Mouse (Mus musculus): ENCODE results near the gene Hnrnpl. TPM values are rescaled to one million over a fixed set of nuclear protein-coding genes. Genes with fewer than 3 reads are reported as not detected.

Hnrnpl gene
- 254 and 264 TPM in 2 replicates for polyA plus RNA-seq (2015; fragmentation: Nextera tagmentation; extraction: Ambion mirVana)

- Histone ChIP-seq H3K36me3 (peaks cover 16% of the 10 kb centered on the region), H3K9ac (peak within 1 kb of the TSS; percentile 91), H3K4me1 (peaks cover 43% of the 10 kb centered on the region), H3K4me3 (peak within 1 kb of the TSS; percentile 89), H3K9me3 (no peaks in the 10 kb centered on the region), H3K27me3 (no peaks in the 10 kb centered on the region), H3K4me2 (peak within 1 kb of the TSS; percentile 86), H3K27ac (peak within 1 kb of the TSS; percentile 100)
- peak; percentile 16 for ATAC-seq (ENCODE audit: borderline replicate concordance, extremely low read depth, low FRiP score, low TSS enrichment)
- WGBS, result 1% methylated on average over 35 of the region's 35 CpGs
Observed at GRCm38 (mm10) chr7:28808221-28808941, at the start of gene Hnrnpl. TSS of gene Hnrnpl (plus strand) at chr7:28808541.

GRCm38 (mm10) chr7:28758623-28759022 is 49.7 kb upstream of the Hnrnpl start:
- H3K36me3 ChIP-seq, result peaks cover 25% of the 10 kb centered on the region; the same call in 1 of the 2 replicates
- no peak overlapping the region for H3K9ac ChIP-seq
- WGBS, result 87% methylated on average over 13 of the region's 13 CpGs
- peaks cover 15% of the 10 kb centered on the region for H3K27me3 ChIP-seq
- H3K27ac ChIP-seq, result no peak overlapping the region
- 0 out of 2 replicates have a peak, but pooled peaks cover 7% of the 10 kb centered on the region for H3K4me1 ChIP-seq
- H3K4me2 ChIP-seq, result no peak overlapping the region
- H3K9me3 ChIP-seq, result no peaks in the 10 kb centered on the region
- no peak overlapping the region for H3K4me3 ChIP-seq
- no peak for ATAC-seq (ENCODE audit: borderline replicate concordance, extremely low read depth, low FRiP score, low TSS enrichment)

GRCm38 (mm10) chr7:28761907-28762306 is 46.4 kb upstream of the Hnrnpl start:
- H3K4me2 ChIP-seq, result no peak overlapping the region
- no peak for ATAC-seq (ENCODE audit: borderline replicate concordance, extremely low read depth, low FRiP score, low TSS enrichment)
- no peak overlapping the region for H3K27ac ChIP-seq
- no peak overlapping the region for H3K4me3 ChIP-seq
- H3K4me1 ChIP-seq, result peaks cover 8% of the 10 kb centered on the region
- WGBS, result 84% methylated on average over 9 of the region's 9 CpGs
- H3K27me3 ChIP-seq, result no peaks in the 10 kb centered on the region
- peaks cover 25% of the 10 kb centered on the region; the same call in 1 of the 2 replicates for H3K36me3 ChIP-seq
- H3K9ac ChIP-seq, result no peak overlapping the region
- H3K9me3 ChIP-seq, result no peaks in the 10 kb centered on the region

- Histone ChIP-seq H3K4me1 (peaks cover 16% of the 10 kb centered on the region), H3K9ac (no peak overlapping the region), H3K27ac (no peak overlapping the region), H3K9me3 (no peaks in the 10 kb centered on the region), H3K27me3 (no peaks in the 10 kb centered on the region), H3K36me3 (peaks cover 16% of the 10 kb centered on the region; the same call in 1 of the 2 replicates), H3K4me3 (peak overlapping the region; percentile 70), H3K4me2 (peak overlapping the region; percentile 63)
- no peak for ATAC-seq (ENCODE audit: borderline replicate concordance, extremely low read depth, low FRiP score, low TSS enrichment)
- 76% methylated on average over 6 of the region's 6 CpGs for WGBS
Observed at GRCm38 (mm10) chr7:28765211-28765610, 43.1 kb upstream of the Hnrnpl start.

GRCm38 (mm10) chr7:28766173-28766879 is 42.0 kb upstream of the Hnrnpl start, which contains the start of gene Sirt2:
TSS of gene Sirt2 (plus strand) at chr7:28766735.
- Histone ChIP-seq H3K4me1 (peaks cover 16% of the 10 kb centered on the region), H3K9ac (peak within 1 kb of the TSS; percentile 59), H3K27me3 (no peaks in the 10 kb centered on the region), H3K4me3 (peak within 1 kb of the TSS; percentile 70), H3K4me2 (peak within 1 kb of the TSS; percentile 63), H3K36me3 (peaks cover 10% of the 10 kb centered on the region; the same call in 1 of the 2 replicates), H3K27ac (no peak within 1 kb of the TSS), H3K9me3 (no peaks in the 10 kb centered on the region)
- ATAC-seq (ENCODE audit: borderline replicate concordance, extremely low read depth, low FRiP score, low TSS enrichment), result peak; percentile 99
- WGBS, result under 1% methylated on average over 45 of the region's 45 CpGs

GRCm38 (mm10) chr7:28766910-28767309 is 41.4 kb upstream of the Hnrnpl start:
- H3K9ac ChIP-seq, result peak overlapping the region; percentile 49
- H3K36me3 ChIP-seq, result peaks cover 4% of the 10 kb centered on the region; the same call in 1 of the 2 replicates
- WGBS, result 5% methylated on average over 14 of the region's 14 CpGs
- H3K4me3 ChIP-seq, result peak overlapping the region; percentile 70
- H3K4me2 ChIP-seq, result peak overlapping the region; percentile 59
- ATAC-seq (ENCODE audit: borderline replicate concordance, extremely low read depth, low FRiP score, low TSS enrichment), result no peak
- H3K9me3 ChIP-seq, result no peaks in the 10 kb centered on the region
- no peaks in the 10 kb centered on the region for H3K27me3 ChIP-seq
- peaks cover 16% of the 10 kb centered on the region for H3K4me1 ChIP-seq
- no peak overlapping the region for H3K27ac ChIP-seq

- Histone ChIP-seq H3K27me3 (no peaks in the 10 kb centered on the region), H3K4me3 (peak within 1 kb of the TSS; percentile 70), H3K4me2 (peak within 1 kb of the TSS; percentile 63), H3K27ac (no peak within 1 kb of the TSS), H3K9ac (peak within 1 kb of the TSS; percentile 49), H3K4me1 (peaks cover 16% of the 10 kb centered on the region), H3K9me3 (no peaks in the 10 kb centered on the region), H3K36me3 (no peaks in the 10 kb centered on the region)
- 52% methylated on average over 7 of the region's 7 CpGs for WGBS
- ATAC-seq (ENCODE audit: borderline replicate concordance, extremely low read depth, low FRiP score, low TSS enrichment), result no peak
Observed at GRCm38 (mm10) chr7:28767462-28767965, 40.8 kb upstream of the Hnrnpl start, which contains the start of gene Nfkbib. TSS of gene Nfkbib (minus strand) at chr7:28767512.

GRCm38 (mm10) chr7:28769414-28769958 is 38.9 kb upstream of the Hnrnpl start:
- H3K9ac ChIP-seq, result no peak overlapping the region

GRCm38 (mm10) chr7:28770309-28770708 is 38.0 kb upstream of the Hnrnpl start:
- H3K36me3 ChIP-seq, result no peaks in the 10 kb centered on the region; the same call in 1 of the 2 replicates

More at GRCm38 (mm10) chr7:28769414-28769958, 38.9 kb upstream of the Hnrnpl start:
- peaks cover 16% of the 10 kb centered on the region for H3K4me1 ChIP-seq
- 88% methylated on average over 9 of the region's 9 CpGs for WGBS
- ATAC-seq (ENCODE audit: borderline replicate concordance, extremely low read depth, low FRiP score, low TSS enrichment), result no peak
- no peak overlapping the region for H3K4me3 ChIP-seq
- no peaks in the 10 kb centered on the region for H3K27me3 ChIP-seq
- H3K36me3 ChIP-seq, result no peaks in the 10 kb centered on the region; the same call in 1 of the 2 replicates
- no peak overlapping the region for H3K27ac ChIP-seq
- H3K4me2 ChIP-seq, result no peak overlapping the region
- H3K9me3 ChIP-seq, result no peaks in the 10 kb centered on the region

GRCm38 (mm10) chr7:28771867-28772266 is 36.5 kb upstream of the Hnrnpl start:
- H3K27me3 ChIP-seq, result no peaks in the 10 kb centered on the region
- no peak overlapping the region for H3K27ac ChIP-seq
- H3K36me3 ChIP-seq, result no peaks in the 10 kb centered on the region; the same call in none of the 2 replicates
- H3K9me3 ChIP-seq, result no peaks in the 10 kb centered on the region
- H3K4me1 ChIP-seq, result peaks cover 8% of the 10 kb centered on the region
- ATAC-seq (ENCODE audit: borderline replicate concordance, extremely low read depth, low FRiP score, low TSS enrichment), result no peak
- no peak overlapping the region for H3K4me2 ChIP-seq
- H3K9ac ChIP-seq, result no peak overlapping the region
- 85% methylated on average over 11 of the region's 11 CpGs for WGBS
- H3K4me3 ChIP-seq, result no peak overlapping the region

More at GRCm38 (mm10) chr7:28770309-28770708, 38.0 kb upstream of the Hnrnpl start:
- Histone ChIP-seq H3K9ac (no peak overlapping the region), H3K27me3 (no peaks in the 10 kb centered on the region), H3K4me3 (no peak overlapping the region), H3K4me1 (peaks cover 14% of the 10 kb centered on the region), H3K4me2 (no peak overlapping the region), H3K9me3 (no peaks in the 10 kb centered on the region), H3K27ac (no peak overlapping the region)
- 80% methylated on average over 3 of the region's 3 CpGs for WGBS
- ATAC-seq (ENCODE audit: borderline replicate concordance, extremely low read depth, low FRiP score, low TSS enrichment), result no peak

- Histone ChIP-seq H3K4me1 (no peaks in the 10 kb centered on the region), H3K4me2 (no peak overlapping the region), H3K9ac (no peak overlapping the region), H3K27me3 (no peaks in the 10 kb centered on the region), H3K9me3 (no peaks in the 10 kb centered on the region), H3K27ac (no peak overlapping the region), H3K4me3 (no peak overlapping the region), H3K36me3 (no peaks in the 10 kb centered on the region; the same call in none of the 2 replicates)
- 77% methylated on average over 3 of the region's 3 CpGs for WGBS
- no peak for ATAC-seq (ENCODE audit: borderline replicate concordance, extremely low read depth, low FRiP score, low TSS enrichment)
Observed at GRCm38 (mm10) chr7:28773163-28773562, 35.2 kb upstream of the Hnrnpl start.

Data from lung, embryonic 15.5 days (tissue).